Mouse (Mus musculus) heart, postnatal 0 days (tissue): ENCODE measurements around the gene Vps4a. TPM values are rescaled to one million over a fixed set of nuclear protein-coding genes. Genes with fewer than 3 reads are reported as not detected.

Source experiments
- ATAC-seq: fragments of 200-750 bp; cut with Nextera tagmentation; 2 replicates; pipeline ENCODE4 v1.8.0; 2017; ENCODE audit warnings: low read depth, moderate number of reproducible peaks, moderate library complexity; ENCODE audit not compliant: insufficient read depth
- DNase-seq: peaks from one replicate; pipeline ENCODE4 v3.0.0-alpha.2; 2016; ENCODE audit warnings: low spot score
- H3K27ac ChIP-seq: fragments of 300-500 bp; sonication (generic); 2 replicates; pipeline ENCODE4 v1.5.1; 2014; ENCODE audit warnings: low read depth, mild to moderate bottlenecking
- H3K27me3 ChIP-seq: fragments of 300-500 bp; sonication (generic); 2 replicates; pipeline ENCODE4 v1.6.1; 2014; ENCODE audit warnings: low read length, mixed read lengths; ENCODE audit not compliant: control insufficient read depth, insufficient read depth
- H3K36me3 ChIP-seq: fragments of 300-500 bp; sonication (generic); replicated peaks from 2 replicates; pipeline ENCODE4 v1.6.1; 2014; ENCODE audit warnings: low read length, mixed read lengths; ENCODE audit not compliant: control insufficient read depth, insufficient read depth
- H3K4me1 ChIP-seq: fragments of 300-500 bp; sonication (generic); 2 replicates; pipeline ENCODE4 v1.6.1; 2014; ENCODE audit warnings: antibody characterized with exemption; ENCODE audit not compliant: control insufficient read depth, insufficient read depth
- H3K4me2 ChIP-seq: fragments of 300-500 bp; sonication (generic); 2 replicates; pipeline ENCODE4 v1.6.1; 2014; ENCODE audit warnings: low read depth, mild to moderate bottlenecking, low read length, moderate library complexity
- H3K4me3 ChIP-seq: fragments of 300-500 bp; sonication (generic); 2 replicates; pipeline ENCODE4 v1.5.1; 2014; ENCODE audit warnings: low read depth, low read length
- H3K9ac ChIP-seq: fragments of 300-500 bp; sonication (generic); replicated peaks from 2 replicates; pipeline ENCODE4 v1.6.1; 2014; ENCODE audit warnings: low read depth, low read length, mixed read lengths
- H3K9me3 ChIP-seq: fragments of 300-500 bp; sonication (generic); replicated peaks from 2 replicates; pipeline ENCODE4 v1.6.1; 2016; ENCODE audit warnings: low read length; ENCODE audit not compliant: control insufficient read depth
- CTCF ChIP-seq: IDR thresholded peaks from 2 replicates; pipeline ENCODE4 v1.5.1; 2016; ENCODE audit warnings: antibody characterized with exemption, control low read depth, low read depth
- EP300 ChIP-seq: IDR thresholded peaks from 2 replicates; pipeline ENCODE4 v1.6.1; 2016; ENCODE audit warnings: antibody characterized with exemption, low read depth
- WGBS: fragments of 180-500 bp; shearing (Covaris S2); extraction: QIAGEN DNeasy Blood & Tissue Kit; methylation state at CpG from one replicate; pipeline ENCODE4 v1.1.7; 2014; 5-methylcytosine and 5-hydroxymethylcytosine counted together
- polyA plus RNA-seq: library from polyadenylated mRNA; unstranded; fragments of >200 nt; fragmentation: Nextera tagmentation; extraction: Ambion mirVana; gene quantifications from 2 replicates; pipeline ENCODE4 v1.2.1, GENCODE M21; 2015
- total RNA-seq: library from RNA; depleted of rRNA; stranded (reverse); fragments of >200 nt; gene quantifications from 2 replicates; pipeline ENCODE4 v1.2.3, GENCODE M21; 2014; ENCODE audit warnings: low replicate concordance

Gene Vps4a
- total and polyA plus RNA-seq, 2 experiments from 2014 or later: 33.9 to 56.7 TPM

DNA sequence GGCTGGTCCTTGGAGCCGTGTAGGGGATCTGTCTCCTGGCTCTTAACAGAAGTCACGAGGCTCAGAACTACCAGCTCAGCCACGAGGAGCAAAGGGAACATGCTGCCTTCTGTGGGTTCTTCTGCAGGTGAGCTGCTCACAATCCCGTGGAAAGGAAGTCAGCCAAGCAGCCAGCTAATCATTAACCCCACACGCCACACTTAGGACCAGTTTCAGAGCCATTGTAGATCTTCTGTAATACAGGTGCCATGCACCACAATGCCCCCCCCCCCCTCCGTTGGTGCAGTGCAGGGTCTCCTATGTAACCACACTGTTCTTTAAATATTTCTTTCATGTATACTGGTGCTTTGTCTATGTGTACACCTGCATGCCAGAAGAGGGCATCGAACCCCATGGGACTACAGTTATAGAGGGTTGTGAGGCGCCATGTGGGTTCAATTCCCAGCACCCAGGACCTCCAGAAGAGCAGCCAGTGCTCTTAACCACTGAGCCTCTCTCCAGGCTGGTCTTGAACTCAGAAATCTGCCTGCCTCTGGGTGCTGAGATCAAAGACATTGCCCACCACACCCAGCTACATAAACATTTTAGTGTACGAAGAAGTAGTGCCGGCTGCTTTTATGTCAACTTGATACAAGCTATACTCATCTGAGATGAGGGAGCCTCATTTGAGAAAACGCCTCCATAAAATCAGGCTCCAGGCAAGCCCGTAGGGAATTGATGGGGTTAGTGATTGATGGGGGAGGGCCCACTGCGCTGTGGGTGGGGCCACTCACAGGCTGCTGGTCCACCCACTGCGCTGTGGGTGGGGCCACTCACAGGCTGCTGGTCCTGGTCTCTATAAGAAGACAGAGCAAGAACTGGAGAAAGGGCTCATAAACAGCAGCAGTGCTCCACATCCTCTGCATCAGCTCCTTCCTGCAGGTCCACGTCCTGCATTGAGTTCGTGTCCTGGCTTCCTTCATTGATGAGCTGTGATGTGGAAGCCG is 34.8 kb downstream of the Vps4a start, which contains the start of gene Tmed6:
TSS of gene Tmed6 (minus strand) at position 134 of the 986 bp plus-strand sequence.
- DNase-seq (no peak), ATAC-seq (no peak)
- H3K4me3 ChIP-seq: no peak within 1 kb of the TSS
- TF ChIP-seq CTCF: no peak
- TF ChIP-seq EP300: no peak
- 54% methylated on average over 17 of the region's 17 CpGs for WGBS
- H3K4me1 ChIP-seq: no peaks in the 10 kb centered on the region
- H3K27me3 ChIP-seq: no peaks in the 10 kb centered on the region
- peaks cover 14% of the 10 kb centered on the region for H3K36me3 ChIP-seq
- H3K27ac ChIP-seq: no peak within 1 kb of the TSS
- H3K4me2 ChIP-seq: no peak within 1 kb of the TSS
- no peak within 1 kb of the TSS for H3K9ac ChIP-seq
- H3K9me3 ChIP-seq: no peaks in the 10 kb centered on the region

GRCm38 (mm10) chr8:107073706-107074105 is 42.7 kb downstream of the Vps4a start:
- peaks cover 72% of the 10 kb centered on the region for H3K36me3 ChIP-seq
- no peak overlapping the region for H3K4me3 ChIP-seq
- no peaks in the 10 kb centered on the region for H3K4me1 ChIP-seq
- H3K9me3 ChIP-seq: no peaks in the 10 kb centered on the region
- no peak overlapping the region for H3K9ac ChIP-seq
- H3K27ac ChIP-seq: no peak overlapping the region
- H3K4me2 ChIP-seq: no peak overlapping the region
- 74% methylated on average over 4 of the region's 4 CpGs for WGBS
- DNase-seq (no peak), ATAC-seq (no peak)
- no peak for TF ChIP-seq CTCF
- TF ChIP-seq EP300: no peak
- no peaks in the 10 kb centered on the region for H3K27me3 ChIP-seq

GRCm38 (mm10) chr8:107074128-107074527 is 43.1 kb downstream of the Vps4a start:
- Histone ChIP-seq H3K4me3 (no peak overlapping the region), H3K36me3 (peaks cover 76% of the 10 kb centered on the region), H3K4me2 (no peak overlapping the region), H3K9me3 (no peaks in the 10 kb centered on the region), H3K9ac (no peak overlapping the region), H3K27me3 (no peaks in the 10 kb centered on the region), H3K4me1 (no peaks in the 10 kb centered on the region), H3K27ac (no peak overlapping the region)
- TF ChIP-seq CTCF: no peak
- TF ChIP-seq EP300: no peak
- DNase-seq (no peak), ATAC-seq (no peak)
- WGBS: 94% methylated on average over 1 of the region's 1 CpGs

GRCm38 (mm10) chr8:107076239-107076888 is 45.3 kb downstream of the Vps4a start:
- no peak for TF ChIP-seq CTCF
- TF ChIP-seq EP300: no peak
- Histone ChIP-seq H3K9me3 (no peaks in the 10 kb centered on the region), H3K4me3 (no peak overlapping the region), H3K4me1 (no peaks in the 10 kb centered on the region), H3K4me2 (no peak overlapping the region), H3K9ac (no peak overlapping the region), H3K36me3 (peaks cover 82% of the 10 kb centered on the region), H3K27ac (no peak overlapping the region), H3K27me3 (no peaks in the 10 kb centered on the region)
- 79% methylated on average over 7 of the region's 7 CpGs for WGBS
- DNase-seq: no peak
- ATAC-seq: no peak

DNA sequence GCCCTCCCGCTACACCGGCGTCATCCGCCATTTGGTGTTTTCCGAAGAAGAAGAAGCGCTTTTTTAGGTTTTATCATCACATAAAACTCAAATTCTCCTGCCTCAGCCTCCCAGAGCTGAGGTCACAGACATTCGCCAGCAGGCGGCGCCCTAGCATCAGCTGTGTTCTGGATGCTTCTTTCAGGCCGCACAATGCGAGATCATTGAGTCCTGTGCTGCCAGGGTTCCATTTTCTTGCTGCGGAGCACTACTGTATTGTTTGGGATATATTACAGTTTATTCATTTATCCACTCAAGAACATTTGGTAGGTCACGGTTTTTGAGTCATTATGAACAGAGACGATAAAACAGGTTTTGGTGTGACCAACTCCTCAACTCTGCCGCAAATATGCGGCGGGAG is 54.3 kb downstream of the Vps4a start:
- Histone ChIP-seq H3K4me2 (no peak overlapping the region), H3K4me3 (no peak overlapping the region), H3K27ac (no peak overlapping the region), H3K36me3 (peaks cover 59% of the 10 kb centered on the region), H3K27me3 (no peaks in the 10 kb centered on the region), H3K4me1 (no peaks in the 10 kb centered on the region), H3K9ac (no peak overlapping the region), H3K9me3 (no peaks in the 10 kb centered on the region)
- ATAC-seq (no peak), DNase-seq (no peak)
- 96% methylated on average over 17 of the region's 17 CpGs for WGBS
- TF ChIP-seq EP300: no peak
- TF ChIP-seq CTCF: no peak
